Mouse (Mus musculus) kidney, adult 2 months (tissue): ENCODE measurements around the gene Efr3b.

Source experiments
- CTCF ChIP-seq: fragments of 200-500 bp; conservative IDR thresholded peaks from 2 replicates; pipeline ENCODE4 v1.5.1; 2011; ENCODE audit warnings: low read depth, mild to moderate bottlenecking, control low read depth, low read length, moderate library complexity, mixed read lengths; ENCODE audit not compliant: insufficient read depth, insufficient read length
- POLR2A ChIP-seq: fragments of 200-500 bp; IDR thresholded peaks from one replicate; pipeline ENCODE4 v1.6.1; 2011; ENCODE audit warnings: low read depth, low read length, control low read depth

DNA sequence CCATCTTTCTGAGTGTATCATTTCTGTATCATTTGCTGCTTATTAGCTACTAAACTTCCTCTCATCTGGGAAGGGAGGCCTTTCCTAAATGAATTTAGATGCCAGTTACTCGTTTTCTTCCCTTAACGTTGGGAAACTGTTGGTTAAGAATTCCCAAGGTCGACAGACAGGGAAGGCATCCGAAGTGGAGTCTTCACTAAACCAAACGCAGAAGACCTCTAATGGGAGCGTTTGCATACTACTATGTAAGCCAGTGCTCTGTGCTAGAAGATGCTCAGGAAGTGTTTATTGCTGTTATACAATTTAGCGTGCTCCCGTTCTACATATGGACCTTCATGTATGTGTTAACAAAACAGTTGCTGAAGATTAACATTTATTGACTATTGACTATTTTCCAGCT, 44.7 kb upstream of the Efr3b start:
- TF ChIP-seq CTCF (no peak), POLR2A (no peak)
